Mouse (Mus musculus) myocyte (in vitro differentiated cells): ENCODE data around the gene Tbr1. TPM values are rescaled to one million over a fixed set of nuclear protein-coding genes. Genes with fewer than 3 reads are reported as not detected.
A peak's percentile ranks its signal among the peaks of the same experiment; 100 is the strongest.

Experiments used
- H3K27me3 ChIP-seq: one replicate; pipeline ENCODE4 v1.6.1; 2011; ENCODE audit not compliant: control insufficient read depth, insufficient read depth, insufficient read length
- H3K36me3 ChIP-seq: one replicate; pipeline ENCODE4 v1.6.1; 2011; ENCODE audit not compliant: control insufficient read depth, insufficient read depth
- H3K4me2 ChIP-seq: one replicate; pipeline ENCODE4 v1.6.1; 2011; ENCODE audit warnings: low read depth, control low read depth
- H3K4me3 ChIP-seq: one replicate; pipeline ENCODE4 v1.5.1; 2011; ENCODE audit warnings: mild to moderate bottlenecking, control low read depth, moderate library complexity
- H3K79me2 ChIP-seq: one replicate; pipeline ENCODE4 v1.6.1; 2011; ENCODE audit not compliant: control insufficient read depth, insufficient read depth
- H3ac ChIP-seq: one replicate; pipeline ENCODE4 v1.6.1; 2011; ENCODE audit not compliant: control insufficient read depth, insufficient read length
- CEBPB ChIP-seq: IDR thresholded peaks from 2 replicates; pipeline ENCODE4 v1.6.1; 2011; ENCODE audit warnings: mild to moderate bottlenecking, moderate library complexity; ENCODE audit not compliant: poor library complexity, insufficient read depth, severe bottlenecking
- E2F4 ChIP-seq: IDR thresholded peaks from one replicate; pipeline ENCODE4 v1.6.1; 2011; ENCODE audit warnings: mild to moderate bottlenecking, control low read depth, moderate library complexity; ENCODE audit not compliant: insufficient read depth
- MAX ChIP-seq: IDR thresholded peaks from one replicate; pipeline ENCODE4 v1.6.1; 2011; ENCODE audit warnings: low read depth, mild to moderate bottlenecking, control low read depth
- MYOD1 ChIP-seq, 3 experiments: IDR thresholded peaks; one replicate each; pipeline ENCODE4 v1.6.1; 2011; ENCODE audit warnings: control low read depth in 2 of 3, low read depth in 2 of 3, mild to moderate bottlenecking in 2 of 3, moderate library complexity in 1 of 3; ENCODE audit not compliant: insufficient read length in 2 of 3, control insufficient read depth in 1 of 3
- MYOG ChIP-seq, 3 experiments: IDR thresholded peaks; one replicate each; pipeline ENCODE4 v1.6.1; 2011; ENCODE audit warnings: control low read depth in 2 of 3, low read depth in 2 of 3, mild to moderate bottlenecking in 2 of 3; ENCODE audit not compliant: insufficient read length in 2 of 3, control insufficient read depth in 1 of 3, insufficient read depth in 1 of 3
- POLR2A ChIP-seq: IDR thresholded peaks from one replicate; pipeline ENCODE4 v1.6.1; 2011; ENCODE audit warnings: low read depth, mild to moderate bottlenecking, control low read depth, moderate library complexity; ENCODE audit not compliant: insufficient read length
- POLR2AphosphoS2 ChIP-seq: IDR thresholded peaks from one replicate; pipeline ENCODE4 v1.6.1; 2011; ENCODE audit warnings: low read depth, control low read depth; ENCODE audit not compliant: insufficient read length
- REST ChIP-seq: IDR thresholded peaks from one replicate; pipeline ENCODE4 v1.6.1; 2011; ENCODE audit warnings: mild to moderate bottlenecking, control low read depth, moderate library complexity; ENCODE audit not compliant: insufficient read depth, insufficient read length
- SRF ChIP-seq: IDR thresholded peaks from one replicate; pipeline ENCODE4 v1.6.1; 2011; ENCODE audit warnings: low read depth; ENCODE audit not compliant: control insufficient read depth, insufficient read length
- TCF12 ChIP-seq: IDR thresholded peaks from one replicate; pipeline ENCODE4 v1.6.1; 2011; ENCODE audit warnings: mild to moderate bottlenecking, control low read depth; ENCODE audit not compliant: poor library complexity, insufficient read depth, severe bottlenecking
- TCF3 ChIP-seq: IDR thresholded peaks from one replicate; pipeline ENCODE4 v1.6.1; 2011; ENCODE audit warnings: low read depth, control low read depth; ENCODE audit not compliant: insufficient read length
- USF1 ChIP-seq: IDR thresholded peaks from one replicate; pipeline ENCODE4 v1.6.1; 2011; ENCODE audit warnings: low read depth, mild to moderate bottlenecking, control low read depth, moderate library complexity
- polyA plus RNA-seq: library from polyadenylated mRNA; unstranded; fragments of >200 nt; fragmentation: generic; extraction: Trizol; gene quantifications from one replicate; pipeline ENCODE4 v1.2.1, GENCODE M21; 2012; ENCODE audit warnings: missing spikeins

Tbr1 gene
- polyA plus RNA-seq, 1 experiment: 0.01 TPM

DNA sequence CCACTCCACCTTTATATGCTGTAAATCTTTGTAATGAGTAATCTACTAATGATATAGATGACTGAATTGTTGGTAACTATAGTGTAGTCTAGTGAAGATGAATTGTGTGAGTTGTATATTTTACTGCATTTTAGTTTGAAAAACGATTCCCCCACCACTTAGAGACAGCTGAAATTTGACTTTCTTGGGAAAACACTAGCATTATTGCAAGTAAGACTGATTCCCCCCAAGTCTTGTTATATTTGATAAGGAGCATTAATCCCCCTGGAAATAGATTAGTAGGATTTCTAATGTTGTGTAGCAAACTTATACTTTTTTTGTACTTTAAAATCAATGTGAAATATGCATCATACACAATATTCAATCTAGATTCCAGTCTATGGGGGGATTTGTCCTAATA is 10.8 kb downstream of the Tbr1 start:
- Histone ChIP-seq H3K36me3 (no peaks in the 10 kb centered on the region), H3ac (no peak overlapping the region), H3K4me3 (no peak overlapping the region), H3K79me2 (no peaks in the 10 kb centered on the region), H3K4me2 (no peak overlapping the region), H3K27me3 (no peaks in the 10 kb centered on the region)
- TF ChIP-seq POLR2AphosphoS2 (no peak), MYOD1 (IDR thresholded peaks at IDR 0.05; ENCODE audit: control insufficient read depth in 1 of 3, insufficient read length in 2 of 3, low read depth in 2 of 3) (no peak), MYOG (IDR thresholded peaks at IDR 0.05; ENCODE audit: control insufficient read depth in 1 of 3, insufficient read depth in 1 of 3, insufficient read length in 2 of 3, low read depth in 2 of 3) (no peak)

- H3ac ChIP-seq: no peak overlapping the region
- no peak overlapping the region for H3K4me2 ChIP-seq
- no peaks in the 10 kb centered on the region for H3K36me3 ChIP-seq
- TF ChIP-seq POLR2A (no peak), MYOG (IDR thresholded peaks at IDR 0.05; ENCODE audit: control insufficient read depth in 1 of 3, insufficient read depth in 1 of 3, insufficient read length in 2 of 3, low read depth in 2 of 3) (no peak), REST (no peak), TCF12 (no peak), MYOD1 (IDR thresholded peaks at IDR 0.05; ENCODE audit: control insufficient read depth in 1 of 3, insufficient read length in 2 of 3, low read depth in 2 of 3) (no peak), CEBPB (no peak), E2F4 (no peak), MAX (no peak)
- H3K79me2 ChIP-seq: no peaks in the 10 kb centered on the region
- no peaks in the 10 kb centered on the region for H3K27me3 ChIP-seq
- H3K4me3 ChIP-seq: no peak overlapping the region
These were observed 12.1 kb downstream of the Tbr1 start for GRCm38 (mm10) chr2:61814548-61815473.

GRCm38 (mm10) chr2:61815583-61816313 is 13.0 kb downstream of the Tbr1 start:
- Histone ChIP-seq H3ac (no peak overlapping the region), H3K79me2 (no peaks in the 10 kb centered on the region), H3K27me3 (no peaks in the 10 kb centered on the region), H3K4me3 (no peak overlapping the region), H3K4me2 (no peak overlapping the region), H3K36me3 (no peaks in the 10 kb centered on the region)
- TF ChIP-seq TCF3 (no peak), POLR2AphosphoS2 (no peak), TCF12 (no peak), MYOD1 (IDR thresholded peaks at IDR 0.05; ENCODE audit: control insufficient read depth in 1 of 3, insufficient read length in 2 of 3, low read depth in 2 of 3) (no peak)

- no peak overlapping the region for H3K4me2 ChIP-seq
- no peak overlapping the region for H3K4me3 ChIP-seq
- H3K27me3 ChIP-seq: no peaks in the 10 kb centered on the region
- no peak overlapping the region for H3ac ChIP-seq
- H3K36me3 ChIP-seq: no peaks in the 10 kb centered on the region
- TF ChIP-seq USF1 (no peak), TCF12 (no peak), MAX (no peak), REST (no peak), SRF (no peak), POLR2AphosphoS2 (no peak), TCF3 (no peak), POLR2A (no peak), CEBPB (no peak), MYOG (IDR thresholded peaks at IDR 0.05; ENCODE audit: control insufficient read depth in 1 of 3, insufficient read depth in 1 of 3, insufficient read length in 2 of 3, low read depth in 2 of 3) (no peak), E2F4 (no peak), MYOD1 (IDR thresholded peaks at IDR 0.05; ENCODE audit: control insufficient read depth in 1 of 3, insufficient read length in 2 of 3, low read depth in 2 of 3) (no peak)
- no peaks in the 10 kb centered on the region for H3K79me2 ChIP-seq
These were observed 15.5 kb downstream of the Tbr1 start for GRCm38 (mm10) chr2:61818197-61818596.

DNA sequence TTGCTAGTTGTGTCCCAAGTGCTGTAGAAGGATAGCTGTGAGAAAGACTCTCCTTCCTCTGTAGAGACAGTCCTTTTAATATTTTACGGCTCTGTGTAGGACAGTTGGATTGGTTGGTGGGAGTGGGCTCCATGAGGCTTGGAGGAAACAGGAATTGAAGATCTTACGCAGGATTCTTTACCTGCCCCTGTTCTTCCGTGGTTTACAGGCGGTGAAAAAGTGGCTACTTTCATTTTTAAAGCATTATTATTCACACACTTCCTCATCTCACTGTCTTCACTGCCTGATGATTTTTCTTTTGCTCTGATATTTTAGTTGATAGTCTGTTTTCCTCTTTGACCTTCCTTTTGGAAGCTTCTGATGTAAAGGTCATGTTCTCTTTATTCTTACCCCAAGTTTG is 17.5 kb downstream of the Tbr1 start:
- H3ac ChIP-seq: no peak overlapping the region
- TF ChIP-seq MYOD1 (IDR thresholded peaks at IDR 0.05; ENCODE audit: control insufficient read depth in 1 of 3, insufficient read length in 2 of 3, low read depth in 2 of 3): no peak
- TF ChIP-seq MYOG (IDR thresholded peaks at IDR 0.05; ENCODE audit: control insufficient read depth in 1 of 3, insufficient read depth in 1 of 3, insufficient read length in 2 of 3, low read depth in 2 of 3): no peak
- no peak for TF ChIP-seq MAX
- no peak for TF ChIP-seq TCF3
- no peak for TF ChIP-seq SRF
- no peak for TF ChIP-seq USF1
- TF ChIP-seq TCF12: no peak
- no peak for TF ChIP-seq POLR2AphosphoS2
- TF ChIP-seq REST: no peak
- TF ChIP-seq POLR2A: no peak
- TF ChIP-seq E2F4: no peak
- no peaks in the 10 kb centered on the region for H3K27me3 ChIP-seq
- H3K36me3 ChIP-seq: no peaks in the 10 kb centered on the region
- H3K4me3 ChIP-seq: no peak overlapping the region
- no peaks in the 10 kb centered on the region for H3K79me2 ChIP-seq
- peak overlapping the region; percentile 32 for H3K4me2 ChIP-seq
